In genomic region chr19:5874391-5874968, GRCm38 (mm10) we compare ENCODE assay signal across 8 mouse cellular contexts. TPM values are rescaled to one million over a fixed set of nuclear protein-coding genes. Genes with fewer than 3 reads are reported as not detected.
DNase-seq lines count a peak whose midpoint lies in the region; ATAC-seq and TF ChIP-seq lines count a peak whose summit lies in the region.

No protein-coding gene starts in this region.

- TF ChIP-seq CTCF in left cerebral cortex, adult 2 months (IDR thresholded peaks at IDR 0.05) = no peak

- 16% methylated on average over 13 of the region's 13 CpGs for WGBS in embryonic facial prominence, embryonic 11.5 days
- WGBS in intestine, embryonic 14.5 days = 9% methylated on average over 13 of the region's 13 CpGs
- 12% methylated on average over 13 of the region's 13 CpGs for WGBS in neural tube, embryonic 12.5 days

- H3K4me1 ChIP-seq in embryonic facial prominence, embryonic 11.5 days (ENCODE audit: control insufficient read depth, insufficient read depth, low read length) = peaks cover 10% of the 10 kb centered on the region
- peaks cover 30% of the 10 kb centered on the region for H3K4me1 ChIP-seq in intestine, embryonic 14.5 days (replicated peaks; ENCODE audit: control insufficient read depth, insufficient read depth, low read length)
- peaks cover 28% of the 10 kb centered on the region for H3K4me1 ChIP-seq in neural tube, embryonic 12.5 days

- no peak for DNase-seq in left cerebral cortex, adult 2 months (ENCODE audit: extremely low spot score in 1 of 2, low spot score in 2 of 2)
- DNase-seq in left cerebral cortex, postnatal 4 days = no peak
- DNase-seq in embryonic facial prominence, embryonic 11.5 days (ENCODE audit: low spot score) = no peak
- no peak for DNase-seq in intestine, embryonic 14.5 days (ENCODE audit: low spot score)
- no peak for DNase-seq in ovary, postnatal 36 days (ENCODE audit: low spot score)
- DNase-seq in adrenal gland, adult 8-10 months = no peak
- DNase-seq in urinary bladder, postnatal 25 days (ENCODE audit: low spot score) = no peak

- H3K4me3 ChIP-seq in left cerebral cortex, adult 2 months = peak overlapping the region; percentile 91
- peak overlapping the region; percentile 75 for H3K4me3 ChIP-seq in embryonic facial prominence, embryonic 11.5 days (ENCODE audit: low read depth, low read length)
- H3K4me3 ChIP-seq in intestine, embryonic 14.5 days (ENCODE audit: low read depth, low read length) = peak overlapping the region; percentile 83
- peak overlapping the region; percentile 80 for H3K4me3 ChIP-seq in neural tube, embryonic 12.5 days

- H3K27ac ChIP-seq in left cerebral cortex, adult 2 months = peak overlapping the region; percentile 87
- 0 out of 2 replicates have a peak overlapping the region, but pooled peaks have one; percentile 13 for H3K27ac ChIP-seq in embryonic facial prominence, embryonic 11.5 days (replicated peaks; ENCODE audit: low read depth, low read length)
- H3K27ac ChIP-seq in intestine, embryonic 14.5 days (ENCODE audit: low read depth) = no peak overlapping the region
- H3K27ac ChIP-seq in neural tube, embryonic 12.5 days = no peak overlapping the region

- H3K27me3 ChIP-seq in embryonic facial prominence, embryonic 11.5 days (ENCODE audit: control insufficient read depth, insufficient read depth, low read length) = no peaks in the 10 kb centered on the region
- H3K27me3 ChIP-seq in intestine, embryonic 14.5 days (replicated peaks; ENCODE audit: control insufficient read depth, insufficient read depth, low read length) = no peaks in the 10 kb centered on the region
- no peaks in the 10 kb centered on the region for H3K27me3 ChIP-seq in neural tube, embryonic 12.5 days (replicated peaks)

- no peaks in the 10 kb centered on the region for H3K9me3 ChIP-seq in embryonic facial prominence, embryonic 11.5 days (replicated peaks; ENCODE audit: control insufficient read depth, low read length)
- H3K9me3 ChIP-seq in intestine, embryonic 14.5 days (ENCODE audit: control insufficient read depth, low read length) = no peaks in the 10 kb centered on the region
- no peaks in the 10 kb centered on the region for H3K9me3 ChIP-seq in neural tube, embryonic 12.5 days

- H3K9ac ChIP-seq in embryonic facial prominence, embryonic 11.5 days (replicated peaks; ENCODE audit: low read length) = peak overlapping the region; percentile 81
- H3K9ac ChIP-seq in intestine, embryonic 14.5 days (ENCODE audit: low read length) = peak overlapping the region; percentile 72
- H3K9ac ChIP-seq in neural tube, embryonic 12.5 days = peak overlapping the region; percentile 66

- H3K4me2 ChIP-seq in embryonic facial prominence, embryonic 11.5 days (ENCODE audit: low read depth, low read length) = peak overlapping the region; percentile 78
- H3K4me2 ChIP-seq in intestine, embryonic 14.5 days (ENCODE audit: low read length) = peak overlapping the region; percentile 88
- H3K4me2 ChIP-seq in neural tube, embryonic 12.5 days (replicated peaks) = peak overlapping the region; percentile 85

- intact Hi-C loops in left cerebral cortex, adult 2 months (cut with DNase I) = loop anchor here (2.0 kb wide), 1 partner anchor 24 kb away; no protein-coding TSS in a partner anchor
- intact Hi-C loops in left cerebral cortex, postnatal 4 days (cut with DNase I) = no loop called here

- H3K36me3 ChIP-seq in embryonic facial prominence, embryonic 11.5 days (replicated peaks; ENCODE audit: control insufficient read depth, insufficient read depth, low read depth, low read length) = no peaks in the 10 kb centered on the region; the same call in 1 of the 2 replicates
- peaks cover 9% of the 10 kb centered on the region for H3K36me3 ChIP-seq in intestine, embryonic 14.5 days (ENCODE audit: control insufficient read depth, insufficient read depth, low read length)
- peaks cover 18% of the 10 kb centered on the region; the same call in 1 of the 2 replicates for H3K36me3 ChIP-seq in neural tube, embryonic 12.5 days

- ATAC-seq in embryonic facial prominence, embryonic 11.5 days (replicated peaks; ENCODE audit: insufficient number of reproducible peaks, low FRiP score, low TSS enrichment, low read depth) = no peak
- no peak for ATAC-seq in intestine, embryonic 14.5 days (replicated peaks; ENCODE audit: low FRiP score, low TSS enrichment, low read depth)
- ATAC-seq in neural tube, embryonic 12.5 days (ENCODE audit: low FRiP score, low read depth) = no peak

RNA-seq across cellular contexts. Expression of gene Frmd8, which starts 0.6 kb away (rescaled TPM):
- total RNA-seq in left cerebral cortex, adult 2 months (2021) = 10 to 100 TPM; 10.1 to 13.4 TPM
- 10 to 100 TPM; 12.1 to 13.4 TPM for total RNA-seq in left cerebral cortex, postnatal 4 days (2021)
- 15.8 and 17.6 TPM in 2 replicates for polyA plus RNA-seq in embryonic facial prominence, embryonic 11.5 days (2014; fragmentation: Nextera tagmentation; extraction: Ambion mirVana)
- 18.2 and 18.9 TPM in 2 replicates for polyA plus RNA-seq in intestine, embryonic 14.5 days (2014; fragmentation: Nextera tagmentation; extraction: Ambion mirVana)
- 27.0 and 33.0 TPM in 2 replicates for polyA plus RNA-seq in neural tube, embryonic 12.5 days (2016; fragmentation: Nextera tagmentation; extraction: Ambion mirVana)
- total RNA-seq in adrenal gland, adult 8-10 months (2022) = 10 to 100 TPM; 47.6 to 55.2 (median 53.4) TPM

RNA-seq across cellular contexts. Expression of gene Slc25a45, which starts 3.1 kb away (rescaled TPM):
- 1 to 10 TPM; 2.5 to 2.7 TPM for total RNA-seq in left cerebral cortex, adult 2 months (2021)
- 1 to 10 TPM; 1.4 to 2.0 TPM for total RNA-seq in left cerebral cortex, postnatal 4 days (2021)
- polyA plus RNA-seq in embryonic facial prominence, embryonic 11.5 days (2014; fragmentation: Nextera tagmentation; extraction: Ambion mirVana) = 0.87 and 1.1 TPM in 2 replicates
- 2.1 and 2.5 TPM in 2 replicates for polyA plus RNA-seq in intestine, embryonic 14.5 days (2014; fragmentation: Nextera tagmentation; extraction: Ambion mirVana)
- 1.7 and 2.5 TPM in 2 replicates for polyA plus RNA-seq in neural tube, embryonic 12.5 days (2016; fragmentation: Nextera tagmentation; extraction: Ambion mirVana)
- 10 to 100 TPM; 12.8 to 21.7 (median 17.5) TPM for total RNA-seq in adrenal gland, adult 8-10 months (2022)

RNA-seq across cellular contexts. Expression of gene Tigd3, which starts 19.5 kb away (rescaled TPM):
- 1 to 10 TPM; 4.3 to 4.7 TPM for total RNA-seq in left cerebral cortex, adult 2 months (2021)
- total RNA-seq in left cerebral cortex, postnatal 4 days (2021) = 10 to 100 TPM; 10.2 to 11.7 TPM
- 4.0 and 4.3 TPM in 2 replicates for polyA plus RNA-seq in embryonic facial prominence, embryonic 11.5 days (2014; fragmentation: Nextera tagmentation; extraction: Ambion mirVana)
- 2.0 and 2.1 TPM in 2 replicates for polyA plus RNA-seq in intestine, embryonic 14.5 days (2014; fragmentation: Nextera tagmentation; extraction: Ambion mirVana)
- polyA plus RNA-seq in neural tube, embryonic 12.5 days (2016; fragmentation: Nextera tagmentation; extraction: Ambion mirVana) = 10.5 and 11.8 TPM in 2 replicates
- 1 to 10 TPM in 3 of 4 experiments, under 1 TPM in 1; 0.93 to 3.5 (median 1.6) TPM for total RNA-seq in adrenal gland, adult 8-10 months (2022)

RNA-seq across cellular contexts. Expression of gene Dpf2, which starts 38.3 kb away (rescaled TPM):
- total RNA-seq in left cerebral cortex, adult 2 months (2021) = 100 to 1,000 TPM in 1 of 2 experiments, 10 to 100 TPM in 1; 94.8 to 100 TPM
- total RNA-seq in left cerebral cortex, postnatal 4 days (2021) = 10 to 100 TPM; 76.1 to 84.1 TPM
- polyA plus RNA-seq in embryonic facial prominence, embryonic 11.5 days (2014; fragmentation: Nextera tagmentation; extraction: Ambion mirVana) = 202 and 213 TPM in 2 replicates
- polyA plus RNA-seq in intestine, embryonic 14.5 days (2014; fragmentation: Nextera tagmentation; extraction: Ambion mirVana) = 131 and 145 TPM in 2 replicates
- 156 and 174 TPM in 2 replicates for polyA plus RNA-seq in neural tube, embryonic 12.5 days (2016; fragmentation: Nextera tagmentation; extraction: Ambion mirVana)
- total RNA-seq in adrenal gland, adult 8-10 months (2022) = 100 to 1,000 TPM in 3 of 4 experiments, 10 to 100 TPM in 1; 93.7 to 147 (median 129) TPM

RNA-seq across cellular contexts. Expression of gene Cdc42ep2, which starts 50.1 kb away (rescaled TPM):
- total RNA-seq in left cerebral cortex, adult 2 months (2021) = 1 to 10 TPM; 4.7 to 4.9 TPM
- 10 to 100 TPM; 11.2 to 14.2 TPM for total RNA-seq in left cerebral cortex, postnatal 4 days (2021)
- 2.4 and 2.7 TPM in 2 replicates for polyA plus RNA-seq in embryonic facial prominence, embryonic 11.5 days (2014; fragmentation: Nextera tagmentation; extraction: Ambion mirVana)
- 7.0 and 9.3 TPM in 2 replicates for polyA plus RNA-seq in intestine, embryonic 14.5 days (2014; fragmentation: Nextera tagmentation; extraction: Ambion mirVana)
- 4.7 and 5.7 TPM in 2 replicates for polyA plus RNA-seq in neural tube, embryonic 12.5 days (2016; fragmentation: Nextera tagmentation; extraction: Ambion mirVana)
- 1 to 10 TPM; 4.9 to 9.6 (median 8.3) TPM for total RNA-seq in adrenal gland, adult 8-10 months (2022)

Comparison
In these comparisons a context has a peak if more than half of its experiments do, and no peak if none do; other contexts are left out.
1. H3K27ac ChIP-seq: peak in left cerebral cortex, adult 2 months (single experiment) and embryonic facial prominence, embryonic 11.5 days (single experiment); none in intestine, embryonic 14.5 days (single experiment) and neural tube, embryonic 12.5 days (single experiment).
2. Peak in every context shown above with its lines, with median percentiles within 50 percentile points of each other: H3K4me3 ChIP-seq, H3K4me2 ChIP-seq and H3K9ac ChIP-seq.